In genomic region chr8:78759139-78759538, GRCm38 (mm10) we compare ENCODE assay signal across 25 mouse cellular contexts.
"Had no signal": no experiment of that assay in that cellular context is flagged by ENCODE, and none has a peak within 500 bp of the region (broad histone marks: within the 10 kb centered on the region; RNA-seq: fewer than 3 reads in every experiment).

No protein-coding gene starts in this region.

- H3K36me3 ChIP-seq: heart, embryonic 13.5 days; heart, embryonic 15.5 days; hindbrain, embryonic 13.5 days; hindbrain, embryonic 15.5 days; intestine, embryonic 15.5 days; kidney, embryonic 15.5 days; limb, embryonic 13.5 days; limb, embryonic 15.5 days; liver, embryonic 12.5 days had no signal

- H3K4me3 ChIP-seq: heart, embryonic 13.5 days; heart, embryonic 15.5 days; hindbrain, embryonic 13.5 days; hindbrain, embryonic 15.5 days; intestine, embryonic 15.5 days; kidney, embryonic 15.5 days; limb, embryonic 13.5 days; limb, embryonic 15.5 days; liver, embryonic 12.5 days had no signal

- H3K9ac ChIP-seq: heart, embryonic 13.5 days; heart, embryonic 15.5 days; hindbrain, embryonic 13.5 days; hindbrain, embryonic 15.5 days; intestine, embryonic 15.5 days; kidney, embryonic 15.5 days; limb, embryonic 13.5 days; limb, embryonic 15.5 days; liver, embryonic 12.5 days had no signal

- H3K4me2 ChIP-seq: heart, embryonic 11.5 days; heart, embryonic 13.5 days; heart, embryonic 15.5 days; hindbrain, embryonic 13.5 days; hindbrain, embryonic 15.5 days; intestine, embryonic 15.5 days; kidney, embryonic 15.5 days; limb, embryonic 13.5 days; limb, embryonic 15.5 days; liver, embryonic 12.5 days had no signal

- ATAC-seq: hindbrain, postnatal 0 days; intestine, embryonic 15.5 days; liver, embryonic 12.5 days had no signal

- H3K4me1 ChIP-seq: heart, embryonic 13.5 days; heart, embryonic 15.5 days; hindbrain, embryonic 13.5 days; hindbrain, embryonic 15.5 days; intestine, embryonic 15.5 days; kidney, embryonic 15.5 days; limb, embryonic 13.5 days; limb, embryonic 15.5 days; liver, embryonic 12.5 days had no signal

- DNase-seq: gastrocnemius, postnatal 14 days; gastrocnemius, postnatal 36 days; heart, adult 18-20 months; heart, postnatal 14 days; heart, postnatal 36 days; kidney, adult 11 months; kidney, adult 2 months; kidney, adult 9 months; kidney, postnatal 14 days; kidney, postnatal 36 days; layer of hippocampus, adult 9-11 months; layer of hippocampus, postnatal 36 days; left cerebral cortex, postnatal 4 days had no signal

- H3K9me3 ChIP-seq: heart, embryonic 13.5 days; heart, embryonic 15.5 days; hindbrain, embryonic 15.5 days; intestine, embryonic 15.5 days; kidney, embryonic 15.5 days; limb, embryonic 15.5 days had no signal

- H3K27me3 ChIP-seq: heart, embryonic 13.5 days; heart, embryonic 15.5 days; hindbrain, embryonic 13.5 days; hindbrain, embryonic 15.5 days; intestine, embryonic 15.5 days; kidney, embryonic 15.5 days; limb, embryonic 13.5 days; limb, embryonic 15.5 days; liver, embryonic 12.5 days had no signal

- H3K27ac ChIP-seq: heart, embryonic 13.5 days; heart, embryonic 15.5 days; hindbrain, embryonic 13.5 days; hindbrain, embryonic 15.5 days; hindbrain, postnatal 0 days; intestine, embryonic 15.5 days; kidney, embryonic 15.5 days; kidney, postnatal 0 days; limb, embryonic 13.5 days; limb, embryonic 15.5 days; liver, embryonic 12.5 days had no signal
